Mouse (Mus musculus) frontal cortex, postnatal 10 days (tissue): Measurements from ENCODE around the gene Catip.
"Not testable (repeated sequence)": the region's sequence is repeated elsewhere in the genome, so short reads cannot be mapped to it uniquely, and the experiment has no call there.

Experiments
- DNase-seq, 2 experiments: peaks; one replicate each; pipeline ENCODE4 v3.0.0; 2022; ENCODE audit warnings: low spot score in 2 of 2, mixed read lengths in 1 of 2

Catip gene

DNA sequence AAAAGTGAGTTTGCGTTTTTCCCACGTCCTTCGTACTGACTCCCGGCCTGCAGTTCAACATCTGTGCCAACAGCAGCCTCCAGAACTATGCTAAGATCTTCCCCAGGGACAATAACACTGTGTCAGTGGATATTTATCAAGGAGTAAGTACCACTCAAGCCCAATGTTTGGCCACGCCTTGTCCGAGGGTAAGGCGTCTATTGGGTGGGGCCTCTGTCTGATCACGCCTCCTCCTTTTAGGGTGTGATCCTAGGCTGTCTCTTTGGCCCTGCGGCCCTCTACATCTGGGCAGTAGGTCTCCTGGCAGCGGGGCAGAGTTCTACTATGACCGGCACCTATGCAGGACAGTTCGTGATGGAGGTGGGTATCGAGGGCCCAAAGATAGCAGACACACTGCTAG, 21.5 kb downstream of the Catip start:
- no peak for DNase-seq

DNA sequence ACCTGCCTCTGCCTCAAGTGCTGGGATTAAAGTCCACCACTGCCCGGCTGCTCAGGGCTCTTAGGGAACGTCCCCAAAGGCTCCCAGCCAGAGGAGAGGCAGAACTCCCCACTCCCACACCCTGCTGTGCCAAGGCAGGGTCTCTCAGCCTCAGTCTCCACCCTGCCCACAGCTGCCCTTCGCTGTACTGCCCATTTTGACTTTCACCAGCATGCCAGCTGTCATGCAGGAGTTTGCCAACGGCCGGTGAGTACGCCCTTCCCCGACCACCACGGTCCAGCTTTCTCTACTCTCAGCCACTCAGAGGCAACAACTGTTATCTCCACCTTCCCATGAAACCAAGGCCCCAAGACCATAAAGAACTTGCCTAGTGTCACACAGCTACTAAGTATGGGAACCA, 22.6 kb downstream of the Catip start:
- no peak for DNase-seq

- peak in 1 of 2 experiments; percentile 9 for DNase-seq
These were observed 23.2 kb downstream of the Catip start for GRCm38 (mm10) chr1:74385064-74385463.

- no peak for DNase-seq
These were observed 23.6 kb downstream of the Catip start for GRCm38 (mm10) chr1:74385531-74385930.

DNA sequence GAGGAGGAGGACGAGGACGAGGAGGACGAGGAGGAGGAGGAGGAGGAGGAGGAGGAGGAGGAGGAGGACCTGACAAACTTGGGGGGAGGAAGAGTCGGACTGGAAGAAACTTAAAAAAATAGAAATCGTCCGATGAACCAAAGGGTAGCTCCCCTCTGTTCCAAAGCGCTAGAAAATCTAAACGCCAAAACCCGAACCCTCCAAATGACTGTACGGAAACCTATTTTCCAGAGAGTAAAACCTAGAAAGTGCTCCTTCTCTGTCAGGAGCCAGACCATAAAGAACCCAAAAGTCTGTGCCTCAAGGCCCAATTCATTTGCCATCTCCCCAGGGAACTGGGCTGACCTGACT, 24.4 kb downstream of the Catip start:
- no peak for DNase-seq

DNA sequence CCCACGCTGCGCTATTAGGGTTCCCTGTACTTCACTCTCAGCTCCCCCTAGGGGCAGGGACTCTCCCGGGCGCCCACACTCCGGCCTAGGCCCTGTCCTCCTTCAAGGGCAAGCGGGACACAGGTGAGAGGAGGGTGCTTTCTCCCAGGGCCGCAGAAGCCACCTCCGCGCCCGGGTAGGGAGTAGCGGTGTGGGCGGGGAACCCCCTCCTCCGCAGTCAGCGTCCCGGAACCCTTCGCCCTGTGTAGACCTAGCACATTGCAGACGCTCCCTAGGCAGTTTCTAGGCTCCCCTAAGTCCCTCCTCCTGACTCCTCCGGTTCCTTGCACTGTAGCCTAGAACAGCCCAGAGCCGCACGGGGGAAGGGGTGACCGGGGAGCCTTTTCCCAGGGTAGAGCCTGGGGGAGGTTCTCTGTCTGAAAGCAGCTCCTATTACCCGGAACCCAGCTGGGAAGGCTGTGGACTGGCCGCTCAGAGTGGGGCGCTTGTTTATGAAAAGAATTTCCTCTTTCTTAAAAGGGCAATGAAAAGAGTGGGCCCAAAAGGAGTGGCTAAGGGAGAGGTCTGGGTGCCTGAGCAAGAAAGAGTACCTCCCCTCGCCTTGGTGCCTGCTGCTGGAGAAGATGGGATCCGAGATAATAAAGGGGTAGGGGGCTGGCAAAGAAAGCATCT, 24.9 kb downstream of the Catip start:
- peak; percentile 82 to 89 for DNase-seq

DNA sequence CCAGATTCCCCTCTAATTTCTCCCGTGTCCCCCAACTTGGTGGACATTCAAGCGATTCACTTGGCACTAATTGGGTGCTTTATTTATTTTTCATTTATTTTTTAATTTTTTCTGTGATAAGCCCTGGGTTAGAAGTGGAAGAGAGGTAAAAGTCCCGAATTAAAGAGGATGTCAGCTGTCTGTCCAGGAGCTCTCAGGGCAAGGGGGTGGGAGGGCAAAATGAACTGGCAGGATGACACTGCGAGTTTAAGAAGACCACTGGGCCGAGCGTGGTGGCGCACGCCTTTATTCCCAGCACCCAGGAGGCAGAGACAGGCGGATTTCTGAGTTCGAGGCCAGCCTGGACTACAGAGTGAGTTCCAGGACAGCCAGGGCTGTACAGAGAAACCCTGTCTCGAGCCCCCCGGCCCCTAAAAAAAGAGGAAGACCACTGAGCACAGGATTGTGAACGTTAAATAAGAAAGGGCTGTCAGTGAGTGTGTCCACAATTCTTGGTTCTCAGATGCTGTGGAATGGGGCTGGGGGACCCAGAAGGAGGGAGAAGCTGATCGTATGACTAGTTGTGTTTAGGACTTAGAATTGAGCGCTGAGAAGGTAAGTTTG, 25.6 kb downstream of the Catip start:
- DNase-seq, result no peak

GRCm38 (mm10) chr1:74388398-74388920, 26.6 kb downstream of the Catip start:
- DNase-seq, result no peak

DNA sequence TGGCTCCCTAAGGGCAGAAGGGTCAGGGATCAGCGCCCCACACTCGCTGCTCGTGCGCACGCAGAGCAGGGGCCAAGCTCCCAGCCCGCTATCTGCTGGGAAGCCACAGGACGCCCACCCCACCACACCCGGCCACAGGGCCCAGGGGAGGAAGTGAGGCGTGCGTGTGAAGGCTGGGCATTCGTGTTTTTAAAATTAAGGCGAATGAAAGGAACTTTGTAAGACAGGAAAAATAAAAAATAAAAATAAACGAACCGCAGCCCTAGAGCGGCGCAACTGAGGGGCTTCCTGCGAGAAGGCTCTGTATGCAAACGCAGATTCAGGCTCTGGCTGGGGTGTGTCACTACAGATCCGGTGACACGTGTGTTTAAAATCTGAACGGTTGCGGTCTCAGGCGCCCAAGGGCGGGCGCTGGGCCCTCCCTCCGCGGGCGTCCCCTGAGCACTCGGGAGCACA, 28.0 kb downstream of the Catip start:
- no peak for DNase-seq

DNA sequence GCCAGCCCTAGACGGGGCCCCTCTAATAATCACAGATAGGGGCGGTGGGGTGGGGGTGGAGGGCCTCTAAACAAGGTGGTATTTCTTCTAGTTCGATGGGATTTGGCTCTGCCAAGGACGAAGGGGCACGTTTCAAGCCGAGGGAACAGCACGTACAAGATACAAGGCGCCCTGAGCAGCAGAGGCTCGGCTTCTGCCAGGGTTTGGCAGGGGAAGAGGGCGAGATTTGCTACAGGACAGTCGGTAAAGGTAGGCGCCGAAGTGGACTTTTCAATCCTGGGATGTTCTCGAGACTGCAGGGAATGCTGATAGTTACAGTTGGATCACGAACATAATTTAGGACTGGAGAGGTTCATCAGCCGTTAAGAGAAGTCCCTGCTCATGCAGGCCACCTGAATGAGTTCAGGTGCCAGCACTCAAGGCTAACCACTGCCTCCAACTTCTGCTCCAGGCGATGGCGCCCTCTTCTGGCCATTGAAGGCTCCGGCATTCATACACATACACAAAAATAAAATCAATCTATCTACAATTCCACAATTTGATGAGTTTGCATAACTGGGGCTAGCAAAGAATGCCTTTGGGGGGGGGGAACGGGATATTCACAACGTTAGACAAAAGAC, 28.5 kb downstream of the Catip start:
- DNase-seq, result no peak

- peak; percentile 89 to 94 for DNase-seq
These were observed 29.2 kb downstream of the Catip start, which contains the start of gene Ctdsp1 for GRCm38 (mm10) chr1:74390924-74391748. TSS of gene Ctdsp1 (plus strand) at chr1:74391509.

GRCm38 (mm10) chr1:74391844-74392441, 30.0 kb downstream of the Catip start:
- peak; percentile 52 to 61 for DNase-seq

GRCm38 (mm10) chr1:74392446-74392994, 30.6 kb downstream of the Catip start:
- no peak for DNase-seq

GRCm38 (mm10) chr1:74393010-74393409, 31.1 kb downstream of the Catip start:
- no peak for DNase-seq

GRCm38 (mm10) chr1:74393697-74394096, 31.8 kb downstream of the Catip start:
- no peak for DNase-seq

DNA sequence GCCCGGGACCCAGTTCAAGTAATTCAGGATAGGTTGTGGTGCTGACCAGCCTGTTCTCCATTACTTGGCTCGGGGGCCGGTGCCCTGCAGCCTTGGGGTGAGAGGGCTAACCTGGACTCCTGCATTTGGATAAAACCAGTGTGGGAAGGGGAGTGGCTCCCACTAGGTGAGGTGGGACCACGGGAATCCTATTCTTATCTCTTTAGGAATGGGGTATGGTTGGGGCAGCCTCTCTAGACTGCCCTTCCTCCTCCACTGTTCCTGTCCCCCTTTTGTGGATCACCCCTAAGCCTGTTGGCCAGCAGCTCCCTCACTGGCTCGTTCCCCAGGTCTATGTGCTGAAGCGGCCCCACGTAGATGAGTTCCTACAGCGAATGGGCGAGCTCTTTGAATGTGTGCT, 32.4 kb downstream of the Catip start:
- no peak for DNase-seq

GRCm38 (mm10) chr1:74394858-74395257, 33.0 kb downstream of the Catip start:
- DNase-seq, result no peak

GRCm38 (mm10) chr1:74395290-74395689, 33.4 kb downstream of the Catip start:
- no peak for DNase-seq

- DNase-seq, result not testable (repeated sequence)
These were observed 34.7 kb downstream of the Catip start for GRCm38 (mm10) chr1:74396456-74397222.

DNA sequence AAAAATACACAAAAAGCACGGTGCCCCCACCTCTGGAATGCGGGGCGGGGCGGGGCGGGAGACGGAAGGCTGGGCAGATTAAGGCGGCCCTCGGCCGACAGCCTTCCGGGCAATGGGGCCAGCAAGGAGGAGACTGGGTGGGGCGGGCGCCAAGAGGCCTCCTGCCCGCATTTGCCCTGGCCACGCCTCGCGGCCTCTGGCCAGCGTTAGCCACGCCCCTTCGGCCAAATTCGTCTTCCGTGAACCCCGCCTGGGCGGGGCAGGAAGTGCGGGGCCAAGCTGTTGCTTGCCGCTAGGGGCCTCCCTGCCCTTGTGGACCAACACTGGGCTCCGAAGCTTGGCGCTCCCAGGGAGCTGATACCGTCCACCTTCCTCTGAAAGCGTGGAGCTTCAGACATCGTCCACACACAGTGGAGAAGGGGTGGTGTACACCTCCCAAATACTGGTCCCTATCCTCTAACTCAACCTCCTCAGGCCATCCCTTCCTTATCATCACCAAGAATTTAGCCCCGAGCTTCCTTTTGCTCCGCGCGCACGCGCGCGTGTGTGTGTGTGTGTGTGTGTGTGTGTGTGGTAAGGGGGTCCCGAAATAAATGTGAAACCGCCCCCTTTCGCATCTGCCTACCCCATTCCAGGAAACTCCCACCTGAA, 35.5 kb downstream of the Catip start:
- DNase-seq, result peak; percentile 86 to 91
